Mouse (Mus musculus) embryo, embryonic 9.5 days (tissue): ENCODE measurements around the gene Dse.

Experiments
- DNase-seq: peaks from one replicate; pipeline ENCODE4 v3.0.0-alpha.2; 2017; ENCODE audit errors: extremely low spot score

Dse gene

GRCm38 (mm10) chr10:34198574-34198973, 8.9 kb downstream of the Dse start:
- DNase-seq: no peak

- DNase-seq: no peak
Measured at GRCm38 (mm10) chr10:34198061-34198460, 9.5 kb downstream of the Dse start.

- DNase-seq: no peak
Measured at GRCm38 (mm10) chr10:34197269-34197668, 10.2 kb downstream of the Dse start.

GRCm38 (mm10) chr10:34194957-34195356, 12.6 kb downstream of the Dse start:
- no peak for DNase-seq

- DNase-seq: no peak
Measured at GRCm38 (mm10) chr10:34194503-34194902, 13.0 kb downstream of the Dse start.

- DNase-seq: no peak
Measured at GRCm38 (mm10) chr10:34186571-34187260, 20.8 kb downstream of the Dse start.

- no peak for DNase-seq
Measured at GRCm38 (mm10) chr10:34185556-34185955, 22.0 kb downstream of the Dse start.

GRCm38 (mm10) chr10:34184956-34185355, 22.6 kb downstream of the Dse start:
- no peak for DNase-seq

GRCm38 (mm10) chr10:34183731-34184130, 23.8 kb downstream of the Dse start:
- DNase-seq: no peak

- DNase-seq: peak; percentile 53
Measured at GRCm38 (mm10) chr10:34175870-34176606, 31.5 kb downstream of the Dse start.

- no peak for DNase-seq
Measured at GRCm38 (mm10) chr10:34172663-34173282, 34.7 kb downstream of the Dse start.

- no peak for DNase-seq
Measured at GRCm38 (mm10) chr10:34171660-34172059, 35.9 kb downstream of the Dse start.

GRCm38 (mm10) chr10:34171191-34171590, 36.3 kb downstream of the Dse start:
- no peak for DNase-seq

GRCm38 (mm10) chr10:34166971-34167370, 40.5 kb downstream of the Dse start:
- no peak for DNase-seq

GRCm38 (mm10) chr10:34155796-34156554, 51.5 kb downstream of the Dse start:
- no peak for DNase-seq

- DNase-seq: no peak
Measured at GRCm38 (mm10) chr10:34151827-34152226, 55.7 kb downstream of the Dse start.

GRCm38 (mm10) chr10:34150454-34150853, 57.1 kb downstream of the Dse start:
- DNase-seq: no peak

GRCm38 (mm10) chr10:34149772-34150171, 57.7 kb downstream of the Dse start:
- no peak for DNase-seq

GRCm38 (mm10) chr10:34141693-34142092, 65.8 kb downstream of the Dse start:
- no peak for DNase-seq

GRCm38 (mm10) chr10:34139768-34140167, 67.7 kb downstream of the Dse start:
- no peak for DNase-seq

GRCm38 (mm10) chr10:34138027-34138426, 69.5 kb downstream of the Dse start:
- DNase-seq: no peak

- peak; percentile 45 for DNase-seq
Measured at GRCm38 (mm10) chr10:34136432-34136831, 71.1 kb downstream of the Dse start.
